Mouse (Mus musculus): ENCODE measurements around the gene Hist2h2be.
A peak's percentile ranks its signal among the peaks of the same experiment; 100 is the strongest.

- TF ChIP-seq CTCF (IDR thresholded peaks at IDR 0.05; ENCODE audit: low read depth) (peak; percentile 30; the same call in 1 of the 2 replicates), EP300 (IDR thresholded peaks at IDR 0.05; ENCODE audit: low read depth) (no peak)
Observed at GRCm38 (mm10) chr3:96219191-96219641, 1.7 kb upstream of the Hist2h2be start.
